Mouse (Mus musculus) liver, embryonic 14 days (tissue): ENCODE results near the gene Ubap1l. TPM values are rescaled to one million over a fixed set of nuclear protein-coding genes. Genes with fewer than 3 reads are reported as not detected.

Source experiments
- polyA plus RNA-seq: library from polyadenylated mRNA; depleted of rRNA; stranded (reverse); fragments of >200 nt; gene quantifications from 2 replicates; pipeline ENCODE4 v1.2.3, GENCODE M21; 2012; rRNA removed

Gene Ubap1l
- 0.07 and 0.22 TPM in 2 replicates for polyA plus RNA-seq

DNA sequence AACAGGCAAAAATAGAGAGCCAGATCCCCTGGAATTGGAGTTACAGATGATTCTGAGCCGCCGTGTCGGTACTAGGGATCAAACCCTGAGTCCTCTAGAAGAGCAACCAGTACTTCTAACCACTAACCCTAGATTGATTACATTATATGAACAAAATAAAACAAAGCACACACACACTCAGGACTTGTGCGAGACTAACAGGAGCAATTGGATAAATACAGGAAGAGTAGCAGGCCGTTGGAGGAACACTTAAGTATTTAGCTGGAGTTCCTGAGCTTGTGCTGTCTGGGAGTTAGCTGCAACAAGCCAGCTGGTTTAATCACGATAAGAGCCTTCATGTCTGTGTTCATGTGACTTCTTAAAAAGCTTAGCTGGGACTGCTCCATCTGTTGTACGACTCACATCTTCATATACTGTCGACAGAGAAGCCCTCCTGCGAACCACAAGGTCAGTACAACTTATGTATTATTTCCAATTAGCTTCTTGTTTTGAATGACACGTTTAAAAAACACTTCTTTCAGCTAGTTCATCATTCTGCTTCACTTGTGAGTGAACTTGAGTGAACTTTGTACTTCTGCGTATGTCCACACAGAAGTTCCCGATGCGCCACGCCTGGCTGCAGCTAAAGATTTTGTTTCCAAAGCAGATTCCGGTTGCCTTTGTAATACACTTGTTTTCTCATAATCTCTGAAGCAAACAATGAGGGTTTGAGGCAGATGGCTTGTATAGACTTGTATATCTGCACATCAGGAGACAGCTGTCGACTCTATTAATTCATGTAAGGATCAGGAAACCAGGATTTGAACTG, at the start of gene Ubap1l:
Gene Ubap1l (plus strand): TSS at position 401 of the 808 bp plus-strand sequence.

DNA sequence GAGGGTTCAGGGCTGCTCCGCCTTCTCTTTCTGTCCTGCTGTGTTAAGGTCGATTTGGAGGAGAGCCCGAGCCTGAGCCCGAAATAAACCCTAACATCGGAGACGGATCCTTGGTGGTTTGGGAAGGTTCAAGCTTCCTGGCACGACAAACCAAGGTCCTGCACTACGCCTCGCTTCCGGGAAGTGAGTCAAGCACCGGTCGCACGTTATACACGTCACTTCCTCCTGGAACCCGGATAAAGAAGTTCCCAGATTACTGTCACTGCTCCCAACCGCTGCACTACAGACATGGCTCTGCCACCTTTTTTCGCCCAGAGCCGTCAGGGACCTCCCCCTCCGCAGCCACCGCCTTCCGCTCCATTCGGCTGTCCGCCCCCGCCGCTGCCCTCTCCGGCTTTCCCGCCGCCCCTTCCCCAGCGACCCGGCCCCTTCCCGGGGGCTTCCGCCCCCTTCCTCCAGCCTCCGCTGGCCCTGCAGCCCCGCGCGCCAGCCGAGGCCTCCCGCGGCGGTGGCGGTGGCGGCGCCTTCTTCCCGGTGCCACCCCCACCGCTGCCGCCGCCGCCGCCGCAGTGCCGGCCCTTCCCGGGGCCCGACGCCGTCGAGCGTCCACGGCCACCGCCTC, 14.9 kb upstream of the Ubap1l start, which contains the start of gene Pdcd7:
Gene Pdcd7 (plus strand): TSS at position 251 of the 622 bp plus-strand sequence.

DNA sequence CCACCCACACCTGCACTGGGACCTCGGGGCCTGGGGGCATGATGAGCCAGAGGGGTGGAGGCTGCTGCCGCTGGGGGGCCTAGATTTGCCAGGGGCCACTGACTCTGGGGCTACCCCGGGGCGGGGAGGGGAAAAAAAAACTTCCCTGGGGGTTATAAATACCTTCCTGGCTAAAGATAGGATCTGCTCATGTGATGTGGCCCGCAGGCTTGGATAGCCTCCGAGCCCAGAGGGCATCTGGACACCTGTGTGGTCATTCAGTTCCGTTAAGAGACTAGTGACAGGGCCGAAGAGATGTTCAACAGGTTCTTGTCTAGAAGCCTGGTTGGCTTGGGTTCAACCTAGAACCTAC, 30.7 kb downstream of the Ubap1l start, which contains the start of gene Kbtbd13:
Gene Kbtbd13 (minus strand): TSS at position 40 of the 352 bp plus-strand sequence.

GRCm38 (mm10) chr9:65398279-65398678, 37.4 kb downstream of the Ubap1l start, which contains the start of gene Rasl12:
Rasl12 (plus strand) TSS chr9:65398506.

GRCm38 (mm10) chr9:65422760-65423501, 62.1 kb downstream of the Ubap1l start, which contains the start of gene Slc51b:
Slc51b (minus strand) TSS chr9:65422955.

Other genes with a start within 250 kb of the Ubap1l start
- 0.07 and 0.08 TPM in 2 replicates for gene Igdcc3, start 219.9 kb upstream of the Ubap1l start, polyA plus RNA-seq
- gene Parp16, start 165.7 kb upstream of the Ubap1l start, polyA plus RNA-seq = 4.0 and 5.9 TPM in 2 replicates
- gene Cilp, start 95.9 kb upstream of the Ubap1l start, polyA plus RNA-seq = 0.01 and 0.02 TPM in 2 replicates
- gene Clpx, start 66.8 kb upstream of the Ubap1l start, polyA plus RNA-seq = 11.1 and 12.7 TPM in 2 replicates
- 4.6 and 5.3 TPM in 2 replicates for gene Pdcd7, start 14.9 kb upstream of the Ubap1l start, polyA plus RNA-seq
- 0.02 and 0.05 TPM in 2 replicates for gene Kbtbd13, start 30.6 kb downstream of the Ubap1l start, polyA plus RNA-seq
- 0.12 and 0.17 TPM in 2 replicates for gene Rasl12, start 37.5 kb downstream of the Ubap1l start, polyA plus RNA-seq
- gene Slc51b, start 61.9 kb downstream of the Ubap1l start, polyA plus RNA-seq = 0.05 and 0.09 TPM in 2 replicates
- 5.7 and 6.8 TPM in 2 replicates for gene Mtfmt, start 74.7 kb downstream of the Ubap1l start, polyA plus RNA-seq
- 7.6 and 7.7 TPM in 2 replicates for gene Spg21, start 99.9 kb downstream of the Ubap1l start, polyA plus RNA-seq
- 0.03 TPM in 1 of 2 replicates, not detected in the other for gene Ankdd1a, start 159.2 kb downstream of the Ubap1l start, polyA plus RNA-seq
- gene Plekho2, start 219.0 kb downstream of the Ubap1l start, polyA plus RNA-seq = 13.8 and 17.3 TPM in 2 replicates
- gene Pif1, start 226.1 kb downstream of the Ubap1l start, polyA plus RNA-seq = 9.4 and 12.9 TPM in 2 replicates